In the genomic region with DNA sequence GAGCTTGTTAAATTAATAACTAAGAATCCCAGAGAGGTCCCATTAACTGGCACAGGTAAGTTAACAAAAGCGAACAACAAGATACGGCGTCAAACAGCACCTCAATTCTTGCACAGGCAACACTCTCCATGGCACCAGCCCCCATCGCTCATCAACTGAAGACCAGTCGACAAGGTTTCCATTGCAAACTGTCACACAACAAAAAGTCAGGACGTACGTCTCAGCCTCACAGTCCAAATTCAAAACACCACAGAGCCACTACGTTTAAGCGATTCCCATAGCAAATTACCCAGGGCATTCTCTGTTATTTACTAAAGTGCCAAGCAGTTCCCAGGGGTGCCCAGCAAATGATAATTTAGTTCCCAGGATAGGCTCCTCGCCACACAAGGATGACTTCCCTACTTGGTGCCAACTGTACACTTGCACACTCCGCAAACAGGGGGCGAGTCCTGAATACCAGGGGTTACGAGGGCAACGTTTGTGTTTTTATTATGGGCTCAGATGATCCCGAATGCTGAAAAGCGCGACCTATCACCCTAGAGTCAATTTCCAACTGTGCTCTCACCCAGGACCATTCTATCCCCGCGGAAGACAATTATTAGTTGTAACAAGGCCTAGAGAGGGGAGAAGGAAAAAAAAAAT, we compare ENCODE assay signal across 8 mouse cellular contexts. TPM values are rescaled to one million over a fixed set of nuclear protein-coding genes. Genes with fewer than 3 reads are reported as not detected.
DNase-seq lines count a peak whose midpoint lies in the region; ATAC-seq and TF ChIP-seq lines count a peak whose summit lies in the region.

No protein-coding gene starts in this region.

- peak; percentile 17; the same call in 1 of the 2 replicates for ATAC-seq in megakaryocyte, adult 5-6 weeks (ENCODE audit: poor library complexity, severe bottlenecking)

- H3K36me3 ChIP-seq in thymus, adult 2 months (ENCODE audit: control insufficient read depth, insufficient read depth, low read length), result no peaks in the 10 kb centered on the region

- peaks cover 5% of the 10 kb centered on the region for H3K4me1 ChIP-seq in thymus, adult 2 months (replicated peaks; ENCODE audit: control insufficient read depth, insufficient read depth, low read length)

- TF ChIP-seq CTCF in thymus, adult 2 months (IDR thresholded peaks at IDR 0.05; ENCODE audit: borderline replicate concordance, control insufficient read depth, extremely low read depth, insufficient read depth, low read length, poor library complexity), result no peak

- no peak for TF ChIP-seq POLR2A in thymus, adult 2 months (IDR thresholded peaks at IDR 0.05; ENCODE audit: control insufficient read depth, extremely low read depth, insufficient read depth, low read length, poor library complexity)

- no peaks in the 10 kb centered on the region for H3K27me3 ChIP-seq in thymus, adult 2 months (ENCODE audit: control insufficient read depth, insufficient read depth, low read length)

- H3K4me3 ChIP-seq in thymus, adult 2 months (ENCODE audit: control insufficient read depth, insufficient read depth, low read length), result peak overlapping the region; percentile 54

- no peak overlapping the region for H3K27ac ChIP-seq in thymus, adult 2 months (ENCODE audit: control insufficient read depth, insufficient read depth, low read length)

- WGBS in thymus, adult 2 months, result 10% methylated on average over 19 of the region's 19 CpGs

- peak; percentile 31 to 77 for DNase-seq in adrenal gland, adult (ENCODE audit: inconsistent age in 2 of 2, low spot score in 1 of 2)
- DNase-seq in adrenal gland, adult 8-10 months, result no peak
- DNase-seq in CD4-positive helper T cell, adult 2 months (ENCODE audit: low read depth, low spot score), result peak; percentile 21
- peak; percentile 39 to 47 for DNase-seq in cerebellum, postnatal 10 days
- DNase-seq in heart, adult 9 months (ENCODE audit: low spot score in 2 of 2), result peak; percentile 20 to 21
- peak; percentile 64 for DNase-seq in kidney, adult 9 months
- peak; percentile 15 for DNase-seq in thymus, adult 2 months

RNA-seq across cellular contexts. Expression of gene Lrp6, which starts 1.0 kb away (rescaled TPM):
- total RNA-seq in adrenal gland, adult 8-10 months (2022), result 10 to 100 TPM; 74.7 to 92.6 (median 89.5) TPM
- total RNA-seq in megakaryocyte, adult 5-6 weeks (2015), result 15.0 and 15.5 TPM in 2 replicates
- total RNA-seq in megakaryocyte, adult 5-6 weeks (2017), result 18.3 and 25.7 TPM in 2 replicates
- 28.3 and 33.8 TPM in 2 replicates for polyA plus RNA-seq in thymus, adult 2 months (2012; rRNA removed)
